Mouse (Mus musculus): ENCODE data around the gene Gpx1.
"Not testable (repeated sequence)": the region's sequence is repeated elsewhere in the genome, so short reads cannot be mapped to it uniquely, and the experiment has no call there.

The Gpx1 gene

DNA sequence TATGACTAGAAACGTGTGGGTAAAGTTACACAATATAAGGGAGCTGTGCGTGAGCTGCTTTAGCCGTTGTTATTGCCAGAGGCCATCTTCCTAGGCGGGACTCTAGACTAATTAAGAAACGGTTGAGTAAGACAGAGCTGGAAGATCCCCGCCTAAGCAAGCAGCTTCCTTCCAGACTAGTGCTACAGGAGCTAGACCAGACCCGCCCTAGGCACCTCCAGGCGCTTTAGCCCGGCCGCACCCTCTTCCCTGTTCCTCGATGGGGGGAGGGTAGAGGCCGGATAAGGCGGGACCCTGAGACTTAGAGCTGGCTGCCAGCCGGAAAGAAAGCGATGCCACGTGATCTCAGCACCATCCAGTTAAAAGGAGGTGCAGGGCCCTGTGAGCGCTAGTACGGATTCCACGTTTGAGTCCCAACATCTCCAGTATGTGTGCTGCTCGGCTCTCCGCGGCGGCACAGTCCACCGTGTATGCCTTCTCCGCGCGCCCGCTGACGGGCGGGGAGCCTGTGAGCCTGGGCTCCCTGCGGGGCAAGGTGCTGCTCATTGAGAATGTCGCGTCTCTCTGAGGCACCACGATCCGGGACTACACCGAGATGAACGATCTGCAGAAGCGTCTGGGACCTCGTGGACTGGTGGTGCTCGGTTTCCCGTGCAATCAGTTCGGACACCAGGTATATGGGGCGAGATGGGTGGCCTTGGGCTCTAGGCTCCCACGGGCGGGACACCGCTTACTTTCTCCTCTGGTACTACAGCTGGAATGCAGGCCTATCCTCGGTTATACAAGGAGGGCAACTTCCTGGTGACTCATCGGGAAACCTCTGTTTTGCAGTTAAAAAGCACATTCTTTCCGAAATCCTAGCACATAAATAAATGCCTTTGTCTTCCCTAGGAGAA lies at the start of gene Gpx1:
TSS of gene Gpx1 (plus strand) at position 18 of the 896 bp plus-strand sequence.
- DNase-seq (ENCODE audit: low read depth, low spot score), result peak; percentile 71

DNA sequence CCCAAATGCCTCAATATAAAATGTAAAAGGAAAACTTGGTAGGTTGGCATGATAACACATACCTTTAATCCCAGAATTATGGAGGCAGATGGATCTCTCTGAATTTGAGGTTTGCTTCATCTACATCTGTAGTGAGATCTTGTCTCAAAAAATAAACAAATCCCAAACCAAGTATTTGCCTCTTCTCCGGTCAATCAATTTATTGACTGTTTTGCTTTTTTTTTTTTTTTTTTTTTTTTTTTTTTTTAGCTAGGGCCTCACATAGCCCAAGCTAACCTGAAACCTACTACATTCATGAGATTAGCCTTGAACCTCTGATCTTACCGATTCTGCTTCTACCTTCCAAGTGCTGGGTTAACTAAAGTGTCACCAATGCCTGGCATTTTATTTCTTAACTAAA lies 49.4 kb upstream of the Gpx1 start:
- no peak for DNase-seq (ENCODE audit: low read depth, low spot score)

DNA sequence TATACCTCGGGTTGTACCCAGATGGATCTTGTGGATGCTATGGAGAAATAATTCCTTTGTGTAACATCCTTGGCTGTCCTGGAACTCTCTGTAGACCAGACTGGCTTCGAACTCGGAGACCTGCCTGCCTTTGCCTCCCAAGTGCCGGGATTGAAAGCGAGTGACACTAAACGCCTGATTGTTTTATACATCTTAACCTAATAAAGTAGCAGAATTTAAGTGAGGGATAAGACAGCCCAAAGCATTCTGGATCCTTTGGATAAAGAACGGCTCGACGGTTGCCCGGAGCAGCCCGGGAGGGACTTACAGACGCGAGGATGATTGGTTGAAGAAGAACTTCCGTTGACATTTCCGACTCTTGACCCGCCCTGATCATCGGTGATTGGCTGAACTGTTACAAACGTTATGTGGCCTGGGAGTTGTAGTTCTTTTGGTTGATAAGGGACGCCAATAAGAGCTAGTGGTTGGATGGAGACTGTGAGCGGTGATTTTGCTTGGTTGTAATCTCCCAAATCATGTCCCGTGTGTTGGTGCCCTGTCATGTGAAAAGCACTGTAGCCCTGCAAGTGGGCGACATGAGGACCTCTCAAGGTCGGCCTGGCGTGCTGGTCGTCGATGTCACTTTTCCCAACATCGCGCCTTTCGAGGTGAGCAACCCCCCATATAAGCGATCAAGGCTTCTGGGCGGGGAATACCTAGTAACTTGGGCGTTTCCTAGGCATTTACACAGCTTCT lies 48.5 kb upstream of the Gpx1 start, which contains the start of gene Nicn1:
TSS of gene Nicn1 (plus strand) at position 414 of the 735 bp plus-strand sequence.
- DNase-seq (ENCODE audit: low read depth, low spot score), result peak; percentile 93

DNA sequence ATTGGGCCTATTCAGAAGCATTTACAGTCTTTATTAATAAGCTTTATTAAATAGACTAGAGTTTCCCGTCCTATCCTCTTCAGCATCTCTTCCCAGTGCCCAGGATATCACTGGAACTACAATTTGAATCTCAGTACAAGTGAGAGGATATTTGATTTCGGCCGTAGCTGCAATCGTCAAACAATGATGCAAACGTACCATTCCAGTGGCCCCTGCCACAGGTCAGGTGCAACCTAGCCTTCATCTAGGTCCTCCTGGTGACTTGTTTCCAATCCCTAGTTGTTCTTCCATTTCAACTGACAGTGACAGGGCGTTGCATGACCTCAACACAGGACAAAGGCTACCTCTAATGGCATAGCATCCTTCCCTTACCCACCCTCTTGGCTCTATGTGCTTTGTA lies 47.9 kb upstream of the Gpx1 start:
- no peak for DNase-seq (ENCODE audit: low read depth, low spot score)

DNA sequence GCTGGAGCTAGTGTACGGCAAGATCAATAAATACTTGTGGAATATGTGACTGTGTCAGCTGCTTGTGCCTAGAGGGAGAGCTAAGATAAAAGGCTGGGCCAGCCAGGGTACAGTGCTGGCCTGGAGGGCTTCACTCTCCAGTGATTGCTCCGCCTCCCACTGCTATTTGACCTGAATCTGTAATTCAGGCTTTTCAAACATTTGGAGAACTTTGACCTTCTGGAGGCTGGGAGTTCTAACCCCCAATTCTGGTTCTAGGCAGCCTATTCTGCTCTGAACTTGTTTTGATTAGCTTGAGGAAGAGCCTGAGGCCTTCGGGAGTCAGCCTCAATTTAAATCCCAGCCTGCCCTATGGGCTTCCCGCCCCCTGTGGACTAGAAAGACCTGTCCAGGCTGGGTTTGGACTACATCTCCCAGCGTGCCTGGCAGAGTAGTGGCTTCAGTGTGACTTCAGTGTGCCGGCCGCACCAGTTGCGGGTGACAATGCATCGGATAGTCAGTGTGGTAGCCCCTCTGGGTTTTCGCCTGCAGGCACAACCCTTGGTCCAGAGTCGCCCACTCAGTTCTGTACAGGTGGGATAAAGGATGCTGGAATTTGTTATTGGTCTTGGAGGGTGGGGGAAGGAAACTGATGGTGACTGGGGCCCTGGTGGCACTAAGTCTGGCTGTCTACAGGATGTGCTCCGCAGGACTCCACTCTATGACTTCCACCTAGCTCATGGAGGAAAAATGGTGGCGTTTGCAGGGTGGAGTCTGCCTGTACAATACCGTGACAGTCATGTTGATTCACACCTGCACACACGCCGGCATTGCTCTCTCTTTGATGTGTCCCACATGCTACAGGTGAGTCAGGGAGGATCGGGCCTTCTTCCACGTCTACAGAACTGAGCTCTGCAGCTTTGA lies 42.0 kb upstream of the Gpx1 start, which contains the start of gene Amt:
TSS of gene Amt (plus strand) at position 401 of the 903 bp plus-strand sequence.
- no peak for DNase-seq (ENCODE audit: low read depth, low spot score)

DNA sequence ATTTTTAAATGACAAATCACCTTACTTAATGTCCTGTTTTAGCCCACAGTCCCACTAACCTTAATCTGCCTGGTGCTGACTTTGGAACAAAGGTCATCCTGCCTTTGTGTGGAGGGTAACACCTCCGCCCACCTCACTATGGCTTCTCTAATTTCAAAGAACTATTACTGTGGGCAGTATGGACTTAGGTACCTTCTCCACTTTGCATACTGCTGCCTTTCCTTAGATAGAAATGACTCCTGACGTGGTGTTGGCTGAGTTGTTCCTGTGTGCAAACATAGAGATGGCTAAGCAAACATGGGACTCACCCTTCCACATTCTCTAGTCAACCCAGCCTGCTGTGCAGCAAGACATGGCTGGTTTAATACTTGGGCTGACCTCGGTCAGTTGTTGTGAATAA lies 36.9 kb upstream of the Gpx1 start:
- DNase-seq (ENCODE audit: low read depth, low spot score), result no peak

DNA sequence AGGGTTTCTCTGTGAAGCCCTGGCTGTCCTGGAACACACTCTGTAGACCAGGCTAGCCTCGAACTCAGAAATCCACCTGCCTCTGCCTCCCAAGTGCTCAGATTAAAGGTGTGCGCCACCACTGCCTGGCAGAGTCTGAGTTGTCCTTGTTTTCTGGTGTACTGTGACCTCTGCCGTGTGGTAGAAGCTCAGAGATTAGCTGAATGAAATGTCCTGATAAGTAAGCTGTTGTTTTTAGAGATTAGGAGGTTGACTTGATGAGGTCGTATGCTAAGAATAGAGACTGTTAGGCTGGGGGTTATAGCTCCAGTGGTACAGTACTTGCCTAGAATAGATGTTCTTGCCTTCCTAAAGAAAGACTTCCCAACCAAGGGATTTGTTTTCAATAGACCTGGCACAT lies 34.0 kb upstream of the Gpx1 start:
- DNase-seq (ENCODE audit: low read depth, low spot score), result no peak

DNA sequence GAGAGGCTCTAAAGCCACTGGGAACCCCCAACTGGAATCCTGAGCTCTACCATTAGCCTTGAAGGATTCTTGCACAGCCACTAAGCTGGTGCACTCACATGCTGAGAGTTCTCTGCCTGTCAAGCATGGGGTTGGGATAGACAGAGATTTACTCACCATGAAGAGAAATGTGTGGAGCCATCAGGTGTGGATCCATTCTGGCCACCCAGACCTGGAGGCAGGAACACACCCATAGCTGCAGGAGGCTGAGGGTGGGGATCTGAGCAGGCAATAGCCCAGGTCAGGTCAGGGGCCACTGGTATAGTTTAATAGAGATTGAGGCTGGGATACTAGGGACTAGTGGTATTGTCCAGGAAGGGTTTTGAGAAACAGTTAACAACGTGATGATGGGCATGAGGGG lies 33.5 kb upstream of the Gpx1 start:
- DNase-seq (ENCODE audit: low read depth, low spot score), result no peak

DNA sequence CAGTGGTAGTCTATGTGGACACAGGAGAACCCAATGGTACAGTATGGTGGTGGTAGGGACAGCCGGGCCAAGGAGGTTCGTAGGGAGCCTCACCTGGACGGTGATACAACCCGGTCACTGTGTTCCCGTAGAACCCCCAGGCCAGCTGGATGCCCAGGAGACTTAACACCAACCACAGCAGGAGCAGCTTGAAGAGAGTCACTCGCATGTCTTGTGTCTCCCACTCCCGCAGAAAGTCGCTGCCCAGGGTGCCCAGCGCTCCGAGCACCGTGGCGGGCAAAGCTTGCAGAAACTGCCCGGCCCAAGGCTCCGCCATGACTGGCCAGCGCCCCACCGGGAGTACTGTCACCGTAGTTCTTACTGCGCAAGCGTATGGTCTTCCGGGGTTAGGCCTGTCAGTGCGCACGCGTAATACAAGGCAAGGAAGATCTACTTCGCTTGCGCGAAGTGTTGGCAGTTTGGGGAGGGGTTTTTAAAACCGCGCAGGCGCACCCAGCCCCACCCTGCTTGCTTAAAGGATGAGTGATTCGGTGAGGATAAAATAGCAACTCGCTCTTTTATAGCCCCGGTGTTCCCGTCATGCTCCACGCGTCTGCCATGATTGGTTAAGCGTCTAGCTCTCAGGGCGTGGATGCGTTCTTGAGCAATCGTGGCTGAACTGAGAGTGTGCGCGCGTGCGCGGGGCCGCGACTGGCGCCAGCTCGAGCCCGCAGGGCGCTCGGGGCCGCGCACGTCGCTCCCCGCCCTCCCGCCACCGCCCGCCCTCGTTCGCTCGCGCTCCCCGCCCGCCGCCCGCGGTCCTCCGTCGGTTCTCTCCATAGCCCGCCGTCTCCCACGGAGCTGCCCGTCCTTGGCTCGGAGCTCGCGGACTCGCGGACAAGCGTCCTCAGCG lies 32.8 kb upstream of the Gpx1 start, which contains the start of the genes Rhoa and Tcta:
TSS of gene Rhoa (plus strand) at position 501 of the 892 bp plus-strand sequence.
TSS of gene Tcta (minus strand) at position 532 of the 892 bp plus-strand sequence.
- peak; percentile 99 for DNase-seq (ENCODE audit: low read depth, low spot score)

DNA sequence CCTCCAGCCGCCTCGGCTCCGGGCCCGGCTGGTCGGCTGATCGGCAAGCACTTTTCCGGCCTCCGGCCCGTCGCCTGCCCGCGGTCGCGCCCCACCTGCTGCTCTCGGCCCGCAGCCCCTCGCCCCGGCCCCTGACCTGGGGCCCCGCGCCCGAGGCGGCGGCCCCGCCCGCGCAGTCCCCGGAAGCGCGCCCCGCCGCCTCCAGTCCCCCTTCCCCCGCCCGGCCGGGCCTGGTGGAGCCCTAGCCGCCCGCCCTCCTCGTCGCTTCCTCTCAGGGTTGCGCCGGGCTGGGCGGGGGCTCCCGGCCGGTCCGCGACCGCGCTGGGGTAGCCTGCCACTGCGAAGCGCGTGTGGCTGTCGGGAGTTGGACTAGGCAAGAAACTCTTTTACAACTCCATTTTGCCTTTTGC lies 32.1 kb upstream of the Gpx1 start:
- peak; percentile 32 for DNase-seq (ENCODE audit: low read depth, low spot score)

DNA sequence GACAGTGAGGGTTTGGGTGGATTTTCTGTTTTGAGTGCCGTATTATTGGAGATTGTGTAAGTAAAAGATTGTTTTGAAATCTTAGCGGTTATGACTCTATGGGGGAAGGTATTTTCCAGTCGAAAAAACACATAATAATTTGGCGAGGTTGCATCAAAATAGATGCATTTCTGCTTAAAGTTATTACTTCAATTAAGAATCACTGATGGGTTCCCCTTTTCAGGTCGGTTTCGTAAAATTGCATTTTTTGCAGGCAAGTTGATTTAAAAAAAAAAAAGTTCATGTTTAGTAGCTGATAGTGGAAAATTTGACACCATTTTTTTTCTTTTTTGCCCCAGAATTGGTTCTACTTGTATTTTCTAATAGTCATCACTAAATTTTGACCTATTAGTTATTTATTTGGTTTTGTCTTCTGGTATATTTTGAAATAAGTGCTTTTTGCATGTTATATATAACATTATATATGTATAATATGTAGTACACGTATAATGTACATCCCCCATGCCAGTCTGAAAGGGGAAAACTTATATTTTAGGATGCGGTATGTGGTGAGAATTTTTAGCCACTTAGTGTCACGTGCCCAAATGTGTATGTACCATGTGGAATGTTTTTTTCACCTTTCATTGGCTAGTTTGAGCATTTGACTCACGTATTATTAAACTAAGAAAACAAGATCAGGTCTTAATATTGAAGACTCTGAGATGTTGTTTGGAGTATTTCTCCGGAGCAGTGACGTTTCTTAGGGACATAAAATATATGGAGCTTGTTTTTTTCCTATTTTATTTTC lies 31.5 kb upstream of the Gpx1 start:
- DNase-seq (ENCODE audit: low read depth, low spot score), result no peak

DNA sequence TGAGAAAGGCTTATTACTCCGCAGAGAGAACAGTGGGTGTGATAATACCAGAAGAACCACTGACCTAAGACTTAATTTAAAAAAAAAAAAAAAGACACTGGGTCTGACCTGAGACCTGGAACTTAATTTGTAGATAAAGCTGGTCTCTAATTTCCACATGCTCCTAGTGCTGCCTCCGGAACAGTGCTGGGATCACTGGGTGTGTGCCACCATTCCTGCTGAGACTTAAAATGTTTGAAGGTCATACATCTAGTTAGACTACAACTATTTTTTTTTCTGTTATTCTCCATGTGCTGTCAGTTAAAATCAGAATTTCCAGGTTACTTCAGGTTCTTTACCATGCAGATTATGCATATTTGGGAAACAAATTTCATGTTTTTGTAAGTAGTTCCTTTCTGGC lies 30.6 kb upstream of the Gpx1 start:
- no peak for DNase-seq (ENCODE audit: low read depth, low spot score)

DNA sequence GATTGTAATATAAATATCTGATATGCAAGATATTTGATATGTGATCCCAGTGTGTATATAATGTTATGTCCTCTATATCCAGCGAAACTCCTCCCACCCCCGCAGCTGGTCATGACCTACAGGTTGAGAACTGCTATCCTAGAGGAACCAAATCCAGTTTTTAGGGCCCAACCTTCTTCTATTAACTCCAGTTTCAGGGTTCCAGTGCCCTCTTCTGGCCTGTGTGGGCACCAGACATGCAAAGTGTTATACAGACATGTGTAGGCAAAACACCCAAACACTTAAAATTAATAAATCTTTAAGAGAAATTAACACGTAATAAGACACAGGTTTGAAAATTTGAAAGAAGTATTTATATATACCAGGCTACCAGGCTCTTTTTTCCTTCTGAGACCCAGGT lies 21.1 kb upstream of the Gpx1 start:
- no peak for DNase-seq (ENCODE audit: low read depth, low spot score)

DNA sequence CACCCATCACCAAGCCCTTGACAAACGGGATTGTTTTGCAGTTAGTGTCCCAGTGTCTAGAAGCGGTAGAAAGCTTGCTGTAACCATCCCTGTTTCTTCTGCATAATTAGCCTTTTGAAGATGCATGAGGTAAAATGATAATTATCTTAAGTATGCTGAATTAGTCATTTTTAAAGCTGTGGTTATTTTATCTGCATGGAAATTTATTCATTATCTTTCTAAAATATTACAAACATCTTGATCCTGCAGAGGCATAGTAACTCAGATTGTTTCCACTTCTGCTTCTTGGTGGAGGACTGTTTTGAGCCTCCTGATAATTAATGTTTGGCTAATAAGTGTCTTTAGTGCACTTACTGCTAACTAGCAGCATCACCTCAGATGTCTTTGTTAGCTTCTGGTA lies 20.2 kb upstream of the Gpx1 start:
- no peak for DNase-seq (ENCODE audit: low read depth, low spot score)

DNA sequence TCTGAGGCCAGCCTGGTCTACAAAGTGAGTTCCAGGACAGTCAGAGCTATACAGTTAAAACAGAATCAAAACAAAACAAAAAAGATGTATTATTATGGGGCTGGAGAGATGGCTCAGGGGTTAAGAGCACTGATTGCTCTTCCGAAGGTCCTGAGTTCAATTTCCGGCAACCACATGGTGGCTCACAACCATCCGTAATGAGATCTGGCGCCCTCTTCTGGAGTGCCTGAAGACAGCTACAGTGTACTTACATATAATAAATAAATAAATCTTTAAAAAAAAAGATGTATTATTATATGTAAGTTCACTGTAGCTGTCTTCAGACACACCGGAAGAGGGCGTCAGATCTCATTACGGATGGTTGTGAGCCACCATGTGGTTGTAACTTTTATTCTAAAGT lies 16.6 kb upstream of the Gpx1 start:
- DNase-seq (ENCODE audit: low read depth, low spot score), result not testable (repeated sequence)

DNA sequence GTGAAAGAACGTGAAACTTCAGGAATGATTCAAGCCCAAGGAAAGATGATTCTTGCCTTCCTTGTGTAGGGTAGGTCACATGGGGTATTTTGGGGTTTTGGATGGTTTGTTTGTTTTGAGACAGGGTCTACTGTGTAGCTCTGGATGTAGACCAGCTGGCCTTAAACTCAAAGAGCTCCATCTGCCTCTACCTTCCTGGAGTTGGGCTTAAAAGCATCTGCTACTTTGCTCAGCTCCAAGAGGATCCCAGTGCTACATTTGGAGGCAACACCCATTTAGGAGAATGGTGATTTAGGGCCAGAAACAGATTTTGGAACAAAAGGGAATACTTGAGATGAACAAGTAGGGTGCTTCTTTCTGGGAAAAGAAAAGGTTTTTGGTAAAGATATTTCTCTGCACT lies 13.9 kb upstream of the Gpx1 start:
- DNase-seq (ENCODE audit: low read depth, low spot score), result no peak

DNA sequence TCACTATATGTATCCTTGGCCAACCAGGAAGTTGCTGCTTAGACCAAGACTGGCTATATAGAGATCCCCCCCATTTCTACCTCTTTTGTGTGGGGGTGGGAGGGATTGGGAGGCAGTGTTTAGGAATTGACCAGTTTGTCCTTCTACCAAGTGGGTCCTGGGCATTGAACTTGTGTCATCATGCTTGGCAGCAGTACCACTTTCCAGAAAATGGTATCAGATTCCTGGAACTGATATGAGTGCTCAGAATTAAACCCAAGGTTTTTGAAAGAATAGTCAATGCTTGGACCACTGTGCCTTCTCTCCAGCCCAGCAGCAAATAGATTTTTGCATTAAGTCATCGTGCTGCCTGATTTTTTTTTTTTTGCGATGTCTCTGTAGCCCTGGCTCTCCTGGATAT lies 12.9 kb upstream of the Gpx1 start:
- no peak for DNase-seq (ENCODE audit: low read depth, low spot score)

DNA sequence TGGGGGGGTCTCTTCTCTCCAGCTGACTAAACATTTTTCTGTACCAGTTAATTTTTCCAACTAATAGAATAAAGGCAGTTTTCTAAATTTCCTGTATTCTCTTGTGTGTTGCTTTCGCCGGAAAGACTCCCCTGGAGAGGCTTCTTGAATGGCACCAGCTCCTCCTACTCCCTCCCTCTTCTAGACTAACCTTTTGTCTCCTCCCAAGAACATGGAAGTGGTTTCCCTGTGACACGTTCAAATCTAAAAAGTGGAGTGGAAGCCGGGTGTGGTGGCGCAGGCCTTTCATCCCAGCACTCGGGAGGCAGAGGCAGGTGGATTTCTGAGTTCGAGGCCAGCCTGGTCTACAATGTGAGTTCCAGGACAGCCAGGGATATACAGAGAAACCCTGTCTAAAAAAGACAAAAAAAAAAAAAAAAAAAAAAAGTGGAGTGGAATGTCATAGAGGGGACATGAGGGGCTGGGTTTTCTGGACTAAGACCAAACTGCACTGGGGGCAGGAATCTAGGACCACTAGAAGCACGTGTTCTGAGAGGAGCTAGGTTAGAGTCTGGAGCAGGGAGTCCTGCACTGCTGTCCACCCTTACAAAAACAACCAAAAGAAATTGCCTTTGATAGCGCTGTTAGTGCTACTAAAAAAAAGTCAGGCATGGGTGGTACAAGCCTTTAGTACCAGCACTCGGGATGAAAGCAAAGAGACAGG lies 704 bp upstream of the Gpx1 start:
- DNase-seq (ENCODE audit: low read depth, low spot score), result no peak

DNA sequence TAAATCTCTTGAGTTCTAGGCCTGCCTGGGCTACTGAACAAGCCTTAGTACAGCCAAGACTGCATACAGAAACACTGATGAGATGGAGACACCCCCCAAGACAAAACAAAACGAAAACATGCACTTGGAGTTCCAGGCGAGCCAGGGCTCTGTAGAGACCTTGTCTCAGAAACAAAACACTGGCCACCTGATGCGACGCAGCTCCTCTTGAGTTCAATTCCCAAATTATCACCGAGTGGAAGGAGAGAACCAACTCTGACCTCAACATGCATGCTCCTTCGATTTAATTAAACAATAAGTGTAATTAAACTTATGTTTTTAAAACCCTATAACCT lies 185 bp upstream of the Gpx1 start:
- DNase-seq (ENCODE audit: low read depth, low spot score), result no peak
